Mouse (Mus musculus) hindbrain, embryonic 12.5 days (tissue): ENCODE results near the gene Gm6040. TPM values are rescaled to one million over a fixed set of nuclear protein-coding genes. Genes with fewer than 3 reads are reported as not detected.

Experiments used
- ATAC-seq: fragments of 200-750 bp; cut with Nextera tagmentation; 2 replicates; pipeline ENCODE4 v1.8.0; 2017; ENCODE audit warnings: moderate TSS enrichment; ENCODE audit not compliant: low FRiP score
- H3K27ac ChIP-seq: fragments of 300-500 bp; sonication (generic); 2 replicates; pipeline ENCODE4 v1.5.1; 2016; ENCODE audit warnings: mild to moderate bottlenecking
- H3K27me3 ChIP-seq: fragments of 300-500 bp; sonication (generic); 2 replicates; pipeline ENCODE4 v1.6.1; 2016; ENCODE audit warnings: mild to moderate bottlenecking
- H3K36me3 ChIP-seq: fragments of 300-500 bp; sonication (generic); 2 replicates; pipeline ENCODE4 v1.6.1; 2016; ENCODE audit warnings: mild to moderate bottlenecking
- H3K4me1 ChIP-seq: fragments of 300-500 bp; sonication (generic); 2 replicates; pipeline ENCODE4 v1.6.1; 2016
- H3K4me2 ChIP-seq: fragments of 300-500 bp; sonication (generic); replicated peaks from 2 replicates; pipeline ENCODE4 v1.6.1; 2016; ENCODE audit warnings: mild to moderate bottlenecking
- H3K4me3 ChIP-seq: fragments of 300-500 bp; sonication (generic); 2 replicates; pipeline ENCODE4 v1.5.1; 2016; ENCODE audit warnings: mild to moderate bottlenecking
- H3K9ac ChIP-seq: fragments of 300-500 bp; sonication (generic); 2 replicates; pipeline ENCODE4 v1.6.1; 2016; ENCODE audit warnings: mild to moderate bottlenecking, moderate library complexity
- H3K9me3 ChIP-seq: fragments of 300-500 bp; sonication (generic); replicated peaks from 2 replicates; pipeline ENCODE4 v1.6.1; 2016; ENCODE audit warnings: mild to moderate bottlenecking
- WGBS: fragments of 180-500 bp; shearing (Covaris S2); methylation state at CpG from one replicate; pipeline ENCODE4 v1.1.7; 2016; 5-methylcytosine and 5-hydroxymethylcytosine counted together
- polyA plus RNA-seq: library from polyadenylated mRNA; unstranded; fragments of >200 nt; fragmentation: Nextera tagmentation; extraction: Ambion mirVana; gene quantifications from 2 replicates; pipeline ENCODE4 v1.2.1, GENCODE M21; 2016

Gm6040 gene
- polyA plus RNA-seq = not detected in 2 replicates

GRCm38 (mm10) chr8:20921971-20922370, at the start of gene Gm6040:
Gene Gm6040 (minus strand): TSS chr8:20922071.
- no peaks in the 10 kb centered on the region for H3K36me3 ChIP-seq
- H3K27ac ChIP-seq = no peak within 1 kb of the TSS
- no peak within 1 kb of the TSS for H3K4me2 ChIP-seq
- no peak for ATAC-seq
- H3K27me3 ChIP-seq = no peaks in the 10 kb centered on the region
- 78% methylated on average over 3 of the region's 3 CpGs for WGBS
- H3K9ac ChIP-seq = no peak within 1 kb of the TSS
- H3K9me3 ChIP-seq = peaks cover 37% of the 10 kb centered on the region
- no peaks in the 10 kb centered on the region for H3K4me1 ChIP-seq
- H3K4me3 ChIP-seq = no peak within 1 kb of the TSS

- no peaks in the 10 kb centered on the region for H3K27me3 ChIP-seq
- no peak overlapping the region for H3K27ac ChIP-seq
- H3K9me3 ChIP-seq = peaks cover 19% of the 10 kb centered on the region
- H3K4me3 ChIP-seq = no peak overlapping the region
- no peak overlapping the region for H3K9ac ChIP-seq
- H3K4me1 ChIP-seq = no peaks in the 10 kb centered on the region
- H3K36me3 ChIP-seq = no peaks in the 10 kb centered on the region
- H3K4me2 ChIP-seq = no peak overlapping the region
- 86% methylated on average over 2 of the region's 2 CpGs for WGBS
- no peak for ATAC-seq
Measured at GRCm38 (mm10) chr8:20964531-20964930, 42.7 kb upstream of the Gm6040 start.

- Histone ChIP-seq H3K4me2 (no peak within 1 kb of the TSS), H3K27ac (no peak within 1 kb of the TSS), H3K9me3 (peaks cover 22% of the 10 kb centered on the region), H3K4me1 (no peaks in the 10 kb centered on the region), H3K36me3 (no peaks in the 10 kb centered on the region), H3K9ac (no peak within 1 kb of the TSS), H3K27me3 (no peaks in the 10 kb centered on the region), H3K4me3 (no peak within 1 kb of the TSS)
- 92% methylated on average over 3 of the region's 3 CpGs for WGBS
- no peak for ATAC-seq
Measured at GRCm38 (mm10) chr8:20944610-20945009, 22.7 kb upstream of the Gm6040 start, which contains the start of gene AY761185. Gene AY761185 (minus strand): TSS chr8:20944710.

- 82% methylated on average over 1 of the region's 1 CpGs for WGBS
- ATAC-seq = no peak
- Histone ChIP-seq H3K4me3 (no peak overlapping the region), H3K36me3 (no peaks in the 10 kb centered on the region), H3K9ac (no peak overlapping the region), H3K9me3 (peaks cover 14% of the 10 kb centered on the region), H3K27me3 (no peaks in the 10 kb centered on the region), H3K4me2 (no peak overlapping the region), H3K27ac (no peak overlapping the region), H3K4me1 (no peaks in the 10 kb centered on the region)
Measured at GRCm38 (mm10) chr8:20912288-20912687, 9.6 kb downstream of the Gm6040 start.

GRCm38 (mm10) chr8:20908256-20908655, 13.6 kb downstream of the Gm6040 start:
- no peaks in the 10 kb centered on the region for H3K27me3 ChIP-seq
- no peaks in the 10 kb centered on the region for H3K36me3 ChIP-seq
- no peak overlapping the region for H3K4me3 ChIP-seq
- H3K27ac ChIP-seq = no peak overlapping the region
- 71% methylated on average over 2 of the region's 2 CpGs for WGBS
- no peak overlapping the region for H3K9ac ChIP-seq
- no peak overlapping the region for H3K4me2 ChIP-seq
- no peaks in the 10 kb centered on the region for H3K4me1 ChIP-seq
- peaks cover 13% of the 10 kb centered on the region for H3K9me3 ChIP-seq
- no peak for ATAC-seq

- Histone ChIP-seq H3K4me1 (no peaks in the 10 kb centered on the region), H3K27ac (no peak overlapping the region), H3K4me2 (no peak overlapping the region), H3K9me3 (peaks cover 13% of the 10 kb centered on the region), H3K36me3 (no peaks in the 10 kb centered on the region), H3K27me3 (no peaks in the 10 kb centered on the region), H3K4me3 (no peak overlapping the region), H3K9ac (no peak overlapping the region)
- ATAC-seq = no peak
- 85% methylated on average over 2 of the region's 2 CpGs for WGBS
Measured at GRCm38 (mm10) chr8:20907119-20907518, 14.8 kb downstream of the Gm6040 start.

- no peak for ATAC-seq
- 48% methylated on average over 2 of the region's 2 CpGs for WGBS
Measured at GRCm38 (mm10) chr8:20902527-20902926, 19.3 kb downstream of the Gm6040 start, which contains the start of gene Gm15056. Gene Gm15056 (minus strand): TSS chr8:20902627.

GRCm38 (mm10) chr8:20892369-20892768, 29.5 kb downstream of the Gm6040 start, which contains the start of gene Defb33:
Gene Defb33 (plus strand): TSS chr8:20892669.
- H3K4me2 ChIP-seq = no peak within 1 kb of the TSS
- peaks cover 41% of the 10 kb centered on the region for H3K9me3 ChIP-seq
- H3K27me3 ChIP-seq = no peaks in the 10 kb centered on the region
- no peaks in the 10 kb centered on the region for H3K36me3 ChIP-seq
- no peaks in the 10 kb centered on the region for H3K4me1 ChIP-seq
- H3K9ac ChIP-seq = no peak within 1 kb of the TSS
- 90% methylated on average over 2 of the region's 2 CpGs for WGBS
- H3K4me3 ChIP-seq = no peak within 1 kb of the TSS
- ATAC-seq = no peak
- no peak within 1 kb of the TSS for H3K27ac ChIP-seq

More at GRCm38 (mm10) chr8:20902527-20902926, 19.3 kb downstream of the Gm6040 start, which contains the start of gene Gm15056:
- no peak within 1 kb of the TSS for H3K27ac ChIP-seq
- H3K4me2 ChIP-seq = no peak within 1 kb of the TSS
- H3K9me3 ChIP-seq = peaks cover 32% of the 10 kb centered on the region
- no peaks in the 10 kb centered on the region for H3K4me1 ChIP-seq
- H3K27me3 ChIP-seq = no peaks in the 10 kb centered on the region
- no peak within 1 kb of the TSS for H3K9ac ChIP-seq
- no peaks in the 10 kb centered on the region for H3K36me3 ChIP-seq
- H3K4me3 ChIP-seq = no peak within 1 kb of the TSS

GRCm38 (mm10) chr8:20874608-20875007, 47.3 kb downstream of the Gm6040 start:
- no peak for ATAC-seq
- 33% methylated on average over 6 of the region's 6 CpGs for WGBS

More at GRCm38 (mm10) chr8:20874608-20875007, 47.3 kb downstream of the Gm6040 start:
- no peak overlapping the region for H3K4me3 ChIP-seq
- H3K4me1 ChIP-seq = no peaks in the 10 kb centered on the region
- no peaks in the 10 kb centered on the region for H3K36me3 ChIP-seq
- H3K9ac ChIP-seq = no peak overlapping the region
- H3K9me3 ChIP-seq = peaks cover 13% of the 10 kb centered on the region; the same call in 1 of the 2 replicates
- no peaks in the 10 kb centered on the region for H3K27me3 ChIP-seq
- H3K27ac ChIP-seq = no peak overlapping the region
- no peak overlapping the region for H3K4me2 ChIP-seq

Other genes starting within 250 kb of the Gm6040 start
- not detected in 2 replicates for gene Defb33, start 29.4 kb downstream of the Gm6040 start, polyA plus RNA-seq
- gene Gm15056, start 19.4 kb downstream of the Gm6040 start, polyA plus RNA-seq = not detected in 2 replicates
- not detected in 2 replicates for gene AY761185, start 22.6 kb upstream of the Gm6040 start, polyA plus RNA-seq
- gene Defa21, start 103.5 kb upstream of the Gm6040 start, polyA plus RNA-seq = not detected in 2 replicates
- gene Defa23, start 133.0 kb upstream of the Gm6040 start, polyA plus RNA-seq = not detected in 2 replicates
- gene Defa35, start 143.0 kb upstream of the Gm6040 start, polyA plus RNA-seq = not detected in 2 replicates
- not detected in 2 replicates for gene Defa25, start 162.4 kb upstream of the Gm6040 start, polyA plus RNA-seq
- not detected in 2 replicates for gene Gm14851, start 174.0 kb upstream of the Gm6040 start, polyA plus RNA-seq
- not detected in 2 replicates for gene Defa30, start 212.6 kb upstream of the Gm6040 start, polyA plus RNA-seq
- gene Defa22, start 240.2 kb upstream of the Gm6040 start, polyA plus RNA-seq = not detected in 2 replicates